ENCODE assay signal across 12 mouse cellular contexts in genomic region chr3:107112932-107113659, GRCm38 (mm10). TPM values are rescaled to one million over a fixed set of nuclear protein-coding genes. Genes with fewer than 3 reads are reported as not detected.
DNase-seq lines count a peak whose midpoint lies in the region; ATAC-seq and TF ChIP-seq lines count a peak whose summit lies in the region.
"Had no signal": no experiment of that assay in that cellular context is flagged by ENCODE, and none has a peak within 500 bp of the region (broad histone marks: within the 10 kb centered on the region; RNA-seq: fewer than 3 reads in every experiment).

No protein-coding gene starts in this region.

- no peak for DNase-seq in layer of hippocampus, adult 2 months (ENCODE audit: low spot score in 2 of 2)
- no peak for DNase-seq in layer of hippocampus, postnatal 10 days (ENCODE audit: low spot score in 2 of 2)
- no peak for DNase-seq in cerebellum, adult 8-10 months
- no peak for DNase-seq in cerebellum, postnatal 10 days
- DNase-seq: adrenal gland, postnatal 25 days; liver, embryonic 13.5 days had no signal

- H3K4me1 ChIP-seq in forebrain, embryonic 15.5 days: peaks cover 18% of the 10 kb centered on the region
- peaks cover 28% of the 10 kb centered on the region for H3K4me1 ChIP-seq in hindbrain, embryonic 15.5 days (replicated peaks)
- peaks cover 13% of the 10 kb centered on the region for H3K4me1 ChIP-seq in olfactory bulb, adult 2 months (ENCODE audit: control insufficient read depth, insufficient read depth, low read length)
- H3K4me1 ChIP-seq: liver, embryonic 13.5 days had no signal

- ATAC-seq in forebrain, embryonic 15.5 days (replicated peaks): peak; percentile 11; the same call in 1 of the 2 replicates
- ATAC-seq in hindbrain, embryonic 15.5 days (ENCODE audit: low FRiP score, low read depth): peak; percentile 23; the same call in 1 of the 2 replicates
- ATAC-seq: intestine, embryonic 16.5 days had no signal

- no peak overlapping the region for H3K9ac ChIP-seq in forebrain, embryonic 15.5 days (replicated peaks)
- H3K9ac ChIP-seq in hindbrain, embryonic 15.5 days: peak overlapping the region; percentile 4; the same call in 1 of the 2 replicates
- H3K9ac ChIP-seq: liver, embryonic 13.5 days; neural tube, embryonic 12.5 days had no signal

- TF ChIP-seq POLR2A in olfactory bulb, adult 2 months (IDR thresholded peaks at IDR 0.05; ENCODE audit: insufficient read depth, low read depth, low read length): no peak

- H3K36me3 ChIP-seq in forebrain, embryonic 15.5 days: no peaks in the 10 kb centered on the region
- H3K36me3 ChIP-seq in hindbrain, embryonic 15.5 days: no peaks in the 10 kb centered on the region
- H3K36me3 ChIP-seq: liver, embryonic 13.5 days; neural tube, embryonic 12.5 days had no signal

- 63% methylated on average over 10 of the region's 10 CpGs for WGBS in forebrain, embryonic 15.5 days
- WGBS in hindbrain, embryonic 15.5 days: 54% methylated on average over 10 of the region's 10 CpGs
- 38% methylated on average over 10 of the region's 10 CpGs for WGBS in olfactory bulb, adult 2 months

- no peaks in the 10 kb centered on the region for H3K27me3 ChIP-seq in forebrain, embryonic 15.5 days
- H3K27me3 ChIP-seq in hindbrain, embryonic 15.5 days: no peaks in the 10 kb centered on the region
- H3K27me3 ChIP-seq: CH12.LX; liver, embryonic 13.5 days; neural tube, embryonic 12.5 days had no signal

- no peaks in the 10 kb centered on the region for H3K9me3 ChIP-seq in forebrain, embryonic 15.5 days
- H3K9me3 ChIP-seq in hindbrain, embryonic 15.5 days: no peaks in the 10 kb centered on the region
- H3K9me3 ChIP-seq: liver, embryonic 13.5 days; neural tube, embryonic 12.5 days had no signal

- no peak for TF ChIP-seq CTCF in layer of hippocampus, adult 2 months (conservative IDR thresholded peaks at IDR 0.05)
- no peak for TF ChIP-seq CTCF in olfactory bulb, adult 2 months (IDR thresholded peaks at IDR 0.05; ENCODE audit: insufficient read depth, low read depth, low read length)

- peak overlapping the region; percentile 43; the same call in 1 of the 2 replicates for H3K4me2 ChIP-seq in forebrain, embryonic 15.5 days (replicated peaks)
- peak overlapping the region; percentile 48 for H3K4me2 ChIP-seq in hindbrain, embryonic 15.5 days
- H3K4me2 ChIP-seq: liver, embryonic 13.5 days had no signal

- peak overlapping the region; percentile 82 for H3K27ac ChIP-seq in layer of hippocampus, adult 2 months
- peak overlapping the region; percentile 73 for H3K27ac ChIP-seq in forebrain, embryonic 15.5 days (replicated peaks)
- H3K27ac ChIP-seq in hindbrain, embryonic 15.5 days (replicated peaks): peak overlapping the region; percentile 85
- peak overlapping the region; percentile 58 for H3K27ac ChIP-seq in olfactory bulb, adult 2 months (ENCODE audit: insufficient read depth, low read depth, low read length)
- H3K27ac ChIP-seq: liver, embryonic 13.5 days; neural tube, embryonic 12.5 days had no signal

- H3K4me3 ChIP-seq in layer of hippocampus, adult 2 months: no peak overlapping the region; the same call in 1 of the 2 replicates
- H3K4me3 ChIP-seq in forebrain, embryonic 15.5 days: no peak overlapping the region
- H3K4me3 ChIP-seq in hindbrain, embryonic 15.5 days: no peak overlapping the region
- no peak overlapping the region for H3K4me3 ChIP-seq in olfactory bulb, adult 2 months (ENCODE audit: insufficient read depth, low read depth, low read length)
- H3K4me3 ChIP-seq: liver, embryonic 13.5 days; neural tube, embryonic 12.5 days had no signal

RNA-seq across cellular contexts. Expression of gene Kcna2, which starts 12.2 kb away (rescaled TPM):
- 10 to 100 TPM; 89.7 to 94.9 TPM for total RNA-seq in layer of hippocampus, adult 2 months (2021)
- 10 to 100 TPM; 47.5 to 51.4 TPM for total RNA-seq in layer of hippocampus, postnatal 10 days (2021)
- 0.73 and 0.83 TPM in 2 replicates for polyA plus RNA-seq in forebrain, embryonic 15.5 days (2015; fragmentation: Nextera tagmentation; extraction: Ambion mirVana)
- 1.7 and 2.1 TPM in 2 replicates for polyA plus RNA-seq in hindbrain, embryonic 15.5 days (2015; fragmentation: Nextera tagmentation; extraction: Ambion mirVana)
- polyA plus RNA-seq in olfactory bulb, adult 2 months (2012; ENCODE audit: insufficient read depth, insufficient read length, low replicate concordance, missing spikeins): 46.9 and 149 TPM in 2 replicates
- total RNA-seq: CH12.LX had no signal

Comparison
In these comparisons a context has a peak if more than half of its experiments do, and no peak if none do; other contexts are left out.
1. RNA of gene Kcna2, which starts 12.2 kb away (polyA plus RNA-seq): 46.9 to 149 TPM in olfactory bulb, adult 2 months; 1.7 to 2.1 TPM in hindbrain, embryonic 15.5 days and 0.73 to 0.83 TPM in forebrain, embryonic 15.5 days; every median in the first group is over 10 times any median in the second.
2. Peak in every context shown above with its lines, with median percentiles within 50 percentile points of each other: H3K27ac ChIP-seq.